Mouse (Mus musculus): ENCODE data around the gene Zfp605. TPM values are rescaled to one million over a fixed set of nuclear protein-coding genes. Genes with fewer than 3 reads are reported as not detected.

Zfp605 gene
- total and polyA plus RNA-seq, 2 experiments from 2014 or later, result 2.1 to 3.3 TPM

DNA sequence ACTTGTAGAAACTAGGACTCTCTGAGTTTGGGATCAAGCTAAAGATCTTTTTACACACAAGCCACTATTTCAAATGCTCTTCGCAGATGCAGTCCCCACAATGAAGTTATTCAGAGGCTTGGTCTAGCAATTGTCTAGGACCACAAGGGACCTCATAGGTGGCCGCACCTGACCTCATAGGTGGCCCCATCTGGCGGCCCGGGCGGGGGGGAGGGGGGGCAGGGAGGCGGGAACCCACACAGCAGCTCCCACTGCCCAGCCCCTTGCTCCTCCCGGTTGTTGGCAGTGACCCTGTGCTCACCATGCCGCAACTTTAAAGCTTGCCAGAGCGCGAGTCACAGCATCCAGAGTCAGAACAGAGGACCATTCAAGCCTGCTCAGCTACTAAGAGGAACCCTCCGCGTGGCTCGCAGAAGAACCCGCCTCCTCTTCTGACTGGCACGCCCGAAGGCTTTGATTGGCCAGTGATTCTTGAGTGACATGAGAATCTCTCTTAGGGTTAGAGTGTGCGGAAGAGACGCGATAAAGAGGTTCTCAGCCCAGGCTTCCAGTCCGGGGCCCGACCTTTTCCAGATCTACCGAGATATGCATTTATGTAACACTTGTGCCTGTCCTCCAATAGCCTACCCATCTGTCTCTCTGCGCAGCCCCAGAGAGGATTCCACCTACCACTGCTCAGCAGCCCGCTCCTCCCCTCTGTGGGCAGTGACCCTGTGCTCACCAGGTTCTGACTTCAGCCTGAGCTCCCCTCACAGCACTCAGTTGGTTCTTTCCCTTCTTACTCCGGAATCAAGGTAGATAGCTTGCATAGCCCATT is 15.7 kb upstream of the Zfp605 start, which contains the start of gene Gm35315:
Gene Gm35315 (minus strand): TSS at position 391 of the 817 bp plus-strand sequence.
- TF ChIP-seq CTCF (IDR thresholded peaks at IDR 0.05; ENCODE audit: low read depth) (no peak), EP300 (IDR thresholded peaks at IDR 0.05; ENCODE audit: low read depth) (no peak)
- Histone ChIP-seq H3K27me3 (ENCODE audit: control insufficient read depth, insufficient read depth, low read length) (no peaks in the 10 kb centered on the region), H3K4me3 (ENCODE audit: low read depth, low read length) (peak within 1 kb of the TSS; percentile 48), H3K4me1 (ENCODE audit: control insufficient read depth, insufficient read depth) (0 out of 2 replicates have a peak, but pooled peaks cover 4% of the 10 kb centered on the region), H3K9me3 (replicated peaks; ENCODE audit: control insufficient read depth, low read length) (no peaks in the 10 kb centered on the region), H3K27ac (ENCODE audit: low read depth) (no peak within 1 kb of the TSS), H3K4me2 (ENCODE audit: low read depth, low read length) (peak within 1 kb of the TSS; percentile 61), H3K36me3 (replicated peaks; ENCODE audit: control insufficient read depth, insufficient read depth, low read length) (no peaks in the 10 kb centered on the region), H3K9ac (replicated peaks; ENCODE audit: low read depth, low read length) (no peak within 1 kb of the TSS; the same call in 1 of the 2 replicates)
- DNase-seq (ENCODE audit: low spot score) (peak; percentile 83), ATAC-seq (ENCODE audit: insufficient read depth, low read depth) (peak; percentile 93)
- 3% methylated on average over 25 of the region's 25 CpGs for WGBS

GRCm38 (mm10) chr5:110094847-110095213 is 15.1 kb upstream of the Zfp605 start:
- Histone ChIP-seq H3K9me3 (replicated peaks; ENCODE audit: control insufficient read depth, low read length) (no peaks in the 10 kb centered on the region), H3K27me3 (ENCODE audit: control insufficient read depth, insufficient read depth, low read length) (no peaks in the 10 kb centered on the region), H3K9ac (replicated peaks; ENCODE audit: low read depth, low read length) (no peak overlapping the region; the same call in 1 of the 2 replicates), H3K4me3 (ENCODE audit: low read depth, low read length) (peak overlapping the region; percentile 48), H3K4me1 (ENCODE audit: control insufficient read depth, insufficient read depth) (0 out of 2 replicates have a peak, but pooled peaks cover 4% of the 10 kb centered on the region), H3K36me3 (replicated peaks; ENCODE audit: control insufficient read depth, insufficient read depth, low read length) (no peaks in the 10 kb centered on the region), H3K4me2 (ENCODE audit: low read depth, low read length) (peak overlapping the region; percentile 61), H3K27ac (ENCODE audit: low read depth) (no peak overlapping the region)
- ATAC-seq (ENCODE audit: insufficient read depth, low read depth) (no peak), DNase-seq (ENCODE audit: low spot score) (no peak)
- WGBS, result 1% methylated on average over 4 of the region's 4 CpGs
- TF ChIP-seq CTCF (IDR thresholded peaks at IDR 0.05; ENCODE audit: low read depth), result no peak
- TF ChIP-seq EP300 (IDR thresholded peaks at IDR 0.05; ENCODE audit: low read depth), result no peak

- no peak for TF ChIP-seq CTCF (IDR thresholded peaks at IDR 0.05; ENCODE audit: low read depth)
- no peak for TF ChIP-seq EP300 (IDR thresholded peaks at IDR 0.05; ENCODE audit: low read depth)
- Histone ChIP-seq H3K4me3 (ENCODE audit: low read depth, low read length) (no peak overlapping the region), H3K27ac (ENCODE audit: low read depth) (no peak overlapping the region), H3K4me2 (ENCODE audit: low read depth, low read length) (no peak overlapping the region), H3K9me3 (replicated peaks; ENCODE audit: control insufficient read depth, low read length) (no peaks in the 10 kb centered on the region), H3K9ac (replicated peaks; ENCODE audit: low read depth, low read length) (no peak overlapping the region), H3K4me1 (ENCODE audit: control insufficient read depth, insufficient read depth) (peaks cover 25% of the 10 kb centered on the region), H3K36me3 (replicated peaks; ENCODE audit: control insufficient read depth, insufficient read depth, low read length) (peaks cover 13% of the 10 kb centered on the region), H3K27me3 (ENCODE audit: control insufficient read depth, insufficient read depth, low read length) (0 out of 2 replicates have a peak, but pooled peaks cover 7% of the 10 kb centered on the region)
- DNase-seq (ENCODE audit: low spot score) (no peak), ATAC-seq (ENCODE audit: insufficient read depth, low read depth) (no peak)
- 64% methylated on average over 1 of the region's 1 CpGs for WGBS
Measured at GRCm38 (mm10) chr5:110098991-110099477, 10.9 kb upstream of the Zfp605 start.

- TF ChIP-seq CTCF (IDR thresholded peaks at IDR 0.05; ENCODE audit: low read depth) (no peak), EP300 (IDR thresholded peaks at IDR 0.05; ENCODE audit: low read depth) (no peak)
- H3K9ac ChIP-seq (replicated peaks; ENCODE audit: low read depth, low read length), result no peak within 1 kb of the TSS
- no peak for DNase-seq (ENCODE audit: low spot score)
- no peak within 1 kb of the TSS for H3K4me3 ChIP-seq (ENCODE audit: low read depth, low read length)
- no peak within 1 kb of the TSS for H3K27ac ChIP-seq (ENCODE audit: low read depth)
- peaks cover 22% of the 10 kb centered on the region for H3K4me1 ChIP-seq (ENCODE audit: control insufficient read depth, insufficient read depth)
- H3K27me3 ChIP-seq (ENCODE audit: control insufficient read depth, insufficient read depth, low read length), result 0 out of 2 replicates have a peak, but pooled peaks cover 7% of the 10 kb centered on the region
- WGBS, result 8% methylated on average over 25 of the region's 25 CpGs
- H3K36me3 ChIP-seq (replicated peaks; ENCODE audit: control insufficient read depth, insufficient read depth, low read length), result peaks cover 22% of the 10 kb centered on the region
- no peaks in the 10 kb centered on the region for H3K9me3 ChIP-seq (replicated peaks; ENCODE audit: control insufficient read depth, low read length)
- H3K4me2 ChIP-seq (ENCODE audit: low read depth, low read length), result peak within 1 kb of the TSS; percentile 62
- no peak for ATAC-seq (ENCODE audit: insufficient read depth, low read depth)
Measured at GRCm38 (mm10) chr5:110099656-110100580, 10.0 kb upstream of the Zfp605 start, which contains the start of gene Plcxd1. TSS of gene Plcxd1 (plus strand) at chr5:110099969.
